In genomic region chr10:84438049-84438422, GRCm38 (mm10) we compare ENCODE assay signal across 8 mouse cellular contexts. TPM values are rescaled to one million over a fixed set of nuclear protein-coding genes. Genes with fewer than 3 reads are reported as not detected.
DNase-seq lines count a peak whose midpoint lies in the region; ATAC-seq lines count a peak whose summit lies in the region.

No protein-coding gene starts in this region.

- peak overlapping the region; percentile 79 for H3K27ac ChIP-seq in hindbrain, embryonic 12.5 days

- H3K4me1 ChIP-seq in hindbrain, embryonic 12.5 days, result peaks cover 63% of the 10 kb centered on the region

- peak; percentile 75 for DNase-seq in MEL-GATA-1-ER (ENCODE audit: extremely low read depth, low read depth)
- peak; percentile 99 for DNase-seq in cerebellum, adult 8-10 months
- DNase-seq in frontal cortex, postnatal 10 days (ENCODE audit: low spot score in 2 of 2), result peak; percentile 92 to 97
- peak; percentile 99 to 100 for DNase-seq in layer of hippocampus, postnatal 10 days (ENCODE audit: low spot score in 2 of 2)
- peak; percentile 98 for DNase-seq in lung, postnatal 10 days
- DNase-seq in ovary, postnatal 36 days (ENCODE audit: low spot score), result peak; percentile 94
- peak; percentile 92 for DNase-seq in thymus, postnatal 14 days

- ATAC-seq in hindbrain, embryonic 12.5 days (ENCODE audit: low FRiP score), result peak; percentile 65

- H3K4me2 ChIP-seq in hindbrain, embryonic 12.5 days (replicated peaks), result peak overlapping the region; percentile 87

- H3K9me3 ChIP-seq in hindbrain, embryonic 12.5 days (replicated peaks), result no peaks in the 10 kb centered on the region

- no peaks in the 10 kb centered on the region for H3K27me3 ChIP-seq in hindbrain, embryonic 12.5 days

- peaks cover 7% of the 10 kb centered on the region for H3K36me3 ChIP-seq in hindbrain, embryonic 12.5 days

- peak overlapping the region; percentile 87 for H3K4me3 ChIP-seq in hindbrain, embryonic 12.5 days

- under 1% methylated on average over 7 of the region's 7 CpGs for WGBS in hindbrain, embryonic 12.5 days

- peak overlapping the region; percentile 99 for H3K9ac ChIP-seq in hindbrain, embryonic 12.5 days

RNA-seq across cellular contexts. Expression of gene Nuak1, which starts 2.4 kb away (rescaled TPM):
- polyA plus RNA-seq in hindbrain, embryonic 12.5 days (2016; fragmentation: Nextera tagmentation; extraction: Ambion mirVana), result 4.6 and 4.9 TPM in 2 replicates
- 10 to 100 TPM; 45.2 to 54.6 TPM for total RNA-seq in layer of hippocampus, postnatal 10 days (2021)

Comparison
In these comparisons a context has a peak if more than half of its experiments do, and no peak if none do; other contexts are left out.
1. Peak in every context shown above with its lines: DNase-seq, ATAC-seq, H3K4me3 ChIP-seq and H3K27ac ChIP-seq.